Mouse (Mus musculus) lung, adult 2 months (tissue): ENCODE measurements around the gene Nbeal2. TPM values are rescaled to one million over a fixed set of nuclear protein-coding genes. Genes with fewer than 3 reads are reported as not detected.

Source experiments
- DNase-seq: peaks from one replicate; pipeline ENCODE4 v3.0.0; 2022
- H3K4me1 ChIP-seq: fragments of 200-500 bp; 2 replicates; pipeline ENCODE4 v1.6.1; 2011; ENCODE audit warnings: low read length; ENCODE audit not compliant: control insufficient read depth, insufficient read depth
- H3K4me3 ChIP-seq: fragments of 200-500 bp; replicated peaks from 2 replicates; pipeline ENCODE3; 2011; ENCODE audit warnings: low read depth, mild to moderate bottlenecking, control low read depth, low read length; ENCODE audit errors: extremely low read depth
- CTCF ChIP-seq: fragments of 200-500 bp; IDR thresholded peaks from 2 replicates; pipeline ENCODE4 v1.5.1; 2011; ENCODE audit warnings: mild to moderate bottlenecking, low read length, control low read depth; ENCODE audit not compliant: insufficient read depth
- POLR2A ChIP-seq: fragments of 200-500 bp; IDR thresholded peaks from 2 replicates; pipeline ENCODE4 v1.6.1; 2011; ENCODE audit warnings: low read depth, mild to moderate bottlenecking, control low read depth, low read length, borderline replicate concordance; ENCODE audit errors: extremely low read depth
- WGBS: fragments of 180-500 bp; shearing (Covaris S2); methylation state at CpG from one replicate; pipeline ENCODE4 v1.1.7; 2018; 5-methylcytosine and 5-hydroxymethylcytosine counted together
- polyA plus RNA-seq: library from polyadenylated mRNA; depleted of rRNA; stranded (reverse); fragments of >200 nt; gene quantifications from 2 replicates; pipeline ENCODE4 v1.2.3, GENCODE M21; 2012

The Nbeal2 gene
- polyA plus RNA-seq, 1 experiment = 66.4 TPM

DNA sequence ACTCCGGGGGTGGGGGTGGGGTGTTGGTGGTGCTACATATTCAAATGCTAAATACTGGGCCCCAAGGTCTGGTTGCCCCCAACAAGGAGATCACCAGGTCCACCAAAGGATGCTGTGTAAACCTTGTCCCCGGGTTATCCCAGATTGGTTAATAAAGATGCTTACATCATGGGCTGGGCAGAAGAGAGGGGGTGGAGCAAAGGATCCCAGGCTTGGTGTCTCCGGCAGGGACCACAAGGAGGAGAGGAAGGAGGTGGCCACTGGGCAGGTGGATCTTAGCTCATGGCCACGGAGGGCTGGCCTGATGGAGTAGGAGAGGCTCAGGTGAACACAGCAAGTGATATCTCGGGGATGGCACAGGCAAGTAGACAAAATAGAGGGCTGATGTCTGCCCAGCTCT, 24.9 kb upstream of the Nbeal2 start:
- TF ChIP-seq POLR2A (no peak), CTCF (no peak)
- WGBS = 74% methylated on average over 5 of the region's 5 CpGs
- no peak overlapping the region for H3K4me3 ChIP-seq
- H3K4me1 ChIP-seq = peaks cover 36% of the 10 kb centered on the region
- no peak for DNase-seq

DNA sequence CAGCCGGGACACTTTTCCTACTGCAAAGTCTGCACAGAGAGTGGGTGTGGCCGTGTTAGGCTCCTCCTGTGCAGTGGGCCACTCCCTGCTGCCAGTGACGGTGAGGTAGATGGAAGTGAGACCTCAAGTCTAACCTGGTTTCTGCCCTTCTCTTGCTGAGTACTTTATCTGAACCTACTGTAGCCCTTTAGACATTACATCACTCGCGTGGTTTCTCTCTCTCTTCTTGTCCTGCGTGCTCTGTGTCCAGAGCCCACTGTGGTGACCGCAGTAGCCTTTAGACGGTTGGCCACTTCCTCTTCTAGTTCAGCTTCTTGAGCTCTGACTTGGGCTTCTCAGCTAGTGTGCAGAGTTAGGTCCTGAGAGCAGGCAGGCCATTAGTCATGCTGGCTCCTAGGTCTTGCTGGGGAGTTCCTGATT, 22.5 kb upstream of the Nbeal2 start:
- no peak overlapping the region for H3K4me3 ChIP-seq
- DNase-seq = no peak
- WGBS = 70% methylated on average over 8 of the region's 8 CpGs
- H3K4me1 ChIP-seq = peaks cover 34% of the 10 kb centered on the region
- TF ChIP-seq POLR2A (no peak), CTCF (no peak)

DNA sequence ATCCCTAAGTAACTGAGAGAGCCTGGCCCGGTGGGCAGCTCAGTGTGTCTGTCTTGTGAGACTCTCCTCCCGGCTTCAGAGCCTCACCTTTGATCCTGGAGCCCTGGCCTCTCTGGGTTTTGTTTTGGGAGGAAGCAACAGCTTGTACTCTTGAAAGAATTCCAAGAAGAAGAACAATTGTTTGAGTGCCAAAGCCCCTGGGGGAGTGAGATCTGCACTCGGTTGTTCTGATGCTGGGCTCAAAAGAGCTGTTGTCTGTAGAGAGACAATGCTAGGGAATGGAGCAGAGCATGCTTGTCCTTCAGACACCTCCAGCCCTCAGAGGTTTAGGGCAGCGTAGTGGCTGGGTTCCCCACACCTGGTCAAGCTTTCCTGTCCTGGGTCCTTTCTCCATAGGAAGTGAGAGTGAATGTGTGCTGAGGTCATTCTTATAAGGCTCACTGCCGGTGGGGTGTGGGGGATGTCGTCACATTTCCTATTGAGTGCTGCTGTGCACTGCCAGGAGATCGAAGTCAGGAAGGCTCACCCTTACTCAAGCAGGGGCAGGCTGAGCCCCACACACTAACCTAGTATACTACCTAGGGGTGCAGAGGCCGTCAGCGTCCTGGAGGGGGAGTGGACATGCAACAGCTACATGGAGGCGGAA, 19.3 kb upstream of the Nbeal2 start:
- no peak for DNase-seq
- WGBS = 35% methylated on average over 10 of the region's 10 CpGs
- Histone ChIP-seq H3K4me1 (peaks cover 37% of the 10 kb centered on the region), H3K4me3 (no peak overlapping the region)
- TF ChIP-seq POLR2A (no peak), CTCF (no peak)

DNA sequence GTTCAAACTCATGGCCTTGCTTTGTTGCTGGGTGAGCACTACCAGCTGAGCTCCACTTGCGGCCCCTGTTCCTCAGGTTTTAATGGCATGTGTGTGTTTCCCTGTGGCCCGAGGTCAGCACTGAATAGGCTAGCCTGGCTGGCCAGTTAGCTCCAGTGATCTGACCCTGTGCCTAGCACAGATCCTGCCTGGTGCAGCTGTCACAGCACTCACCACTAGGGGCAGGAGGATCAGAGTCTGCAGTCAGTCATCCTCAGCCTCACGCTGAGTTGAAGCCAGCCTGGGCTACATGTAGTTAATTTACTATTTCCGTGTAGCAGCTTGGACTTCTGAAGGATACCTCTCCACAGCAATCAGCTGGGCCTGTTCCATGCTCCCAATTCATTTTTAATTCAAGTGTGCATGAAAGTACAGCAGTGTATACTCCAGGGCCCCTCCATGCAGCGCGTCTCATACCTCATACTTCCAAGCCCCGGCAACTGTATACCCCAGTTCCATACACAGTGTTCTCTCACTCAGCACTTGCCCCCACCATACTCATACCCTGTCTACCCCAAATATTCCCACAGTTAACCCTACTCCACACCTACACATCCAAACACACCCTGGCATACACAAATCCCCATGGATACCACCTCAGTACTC, 18.6 kb upstream of the Nbeal2 start:
- H3K4me1 ChIP-seq = peaks cover 36% of the 10 kb centered on the region
- DNase-seq = no peak
- WGBS = 52% methylated on average over 7 of the region's 7 CpGs
- no peak for TF ChIP-seq POLR2A
- TF ChIP-seq CTCF = peak; percentile 90
- H3K4me3 ChIP-seq = no peak overlapping the region

DNA sequence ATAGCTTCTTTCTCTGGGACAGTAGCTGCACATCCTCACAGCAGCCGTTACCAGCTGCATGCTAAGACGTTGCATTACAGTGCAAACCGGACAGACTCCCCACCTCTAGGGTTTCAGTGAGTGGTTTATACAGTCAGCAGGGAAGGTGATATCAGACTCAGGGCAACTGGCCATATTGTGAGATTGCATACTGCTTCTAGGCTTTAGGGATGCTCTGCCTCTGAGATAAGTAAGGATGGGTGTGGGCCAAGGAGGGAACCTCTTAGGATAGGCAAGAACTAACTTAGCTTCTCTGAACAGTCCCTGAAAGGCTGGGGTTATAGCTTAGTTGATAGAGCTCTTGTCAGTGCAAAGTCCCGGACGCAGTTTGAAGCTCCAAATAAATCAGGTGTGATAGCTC, 15.8 kb upstream of the Nbeal2 start:
- no peak for TF ChIP-seq POLR2A
- no peak for TF ChIP-seq CTCF
- Histone ChIP-seq H3K4me3 (no peak overlapping the region), H3K4me1 (peaks cover 29% of the 10 kb centered on the region)
- 80% methylated on average over 5 of the region's 5 CpGs for WGBS
- no peak for DNase-seq

DNA sequence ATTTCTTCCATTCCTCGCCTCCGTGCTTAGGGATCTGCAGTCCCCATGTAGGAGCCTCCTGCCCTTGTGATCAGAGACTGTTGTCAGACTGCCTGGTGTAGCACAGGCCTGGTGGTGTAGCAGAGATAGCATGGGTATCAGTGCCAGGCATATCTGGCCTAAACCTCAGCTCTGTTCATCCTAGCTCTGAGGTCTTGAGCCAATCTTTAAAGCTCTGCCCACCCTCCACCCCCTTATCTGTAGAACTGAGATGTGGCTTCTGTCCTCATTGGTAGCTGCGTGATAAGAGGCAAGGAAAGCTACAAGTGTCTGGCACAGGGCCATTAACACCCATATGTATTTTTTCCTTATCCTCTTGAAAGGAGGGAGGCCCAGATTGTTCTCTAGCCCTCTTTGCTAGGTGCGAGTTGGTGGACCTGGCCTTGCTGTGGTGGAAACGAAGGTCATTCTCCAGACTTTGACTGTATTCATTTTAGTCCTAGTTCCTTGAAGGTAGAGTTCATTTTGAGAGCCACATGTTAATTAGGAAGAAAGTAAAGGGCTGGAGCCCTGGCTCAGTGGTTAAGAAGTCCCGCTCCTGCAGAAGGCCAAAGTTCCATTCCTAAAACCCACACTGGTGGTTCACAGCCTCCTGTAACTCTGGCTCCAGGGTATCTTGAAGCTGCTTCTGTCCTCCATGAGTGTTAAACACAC, 14.8 kb upstream of the Nbeal2 start:
- DNase-seq = no peak

DNA sequence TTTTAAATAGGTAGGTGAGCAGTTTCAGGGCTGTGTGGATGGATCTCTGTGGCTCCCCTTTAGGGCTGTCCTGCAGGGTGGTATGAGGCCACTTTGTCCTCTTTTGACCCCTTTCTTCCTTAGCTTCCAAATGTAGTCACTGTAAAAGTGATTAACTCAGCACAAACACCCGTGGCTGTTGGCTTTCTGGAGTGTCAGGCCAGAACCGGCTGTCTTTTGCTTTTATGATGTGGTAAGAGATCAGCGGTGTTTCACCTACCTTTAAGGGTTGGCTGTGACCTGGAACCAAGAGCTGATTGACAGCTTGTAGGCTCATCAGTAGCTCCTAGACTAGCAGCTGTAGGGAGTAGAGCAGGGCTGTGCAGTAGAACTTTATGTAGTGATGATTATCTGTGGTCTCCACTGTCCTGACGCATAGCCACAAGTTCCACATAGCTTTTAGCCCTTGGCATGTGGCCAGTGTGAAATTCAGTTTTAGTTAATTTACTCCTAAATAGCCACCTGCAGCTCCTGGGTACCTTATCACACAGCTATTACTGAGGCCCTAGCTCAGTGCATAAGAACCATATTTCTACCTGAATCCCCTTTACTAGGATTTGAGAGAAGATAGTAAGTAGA, 13.4 kb upstream of the Nbeal2 start:
- Histone ChIP-seq H3K4me3 (no peak overlapping the region), H3K4me1 (peaks cover 11% of the 10 kb centered on the region)
- 45% methylated on average over 4 of the region's 4 CpGs for WGBS
- no peak for TF ChIP-seq POLR2A
- no peak for TF ChIP-seq CTCF
- no peak for DNase-seq

More for the DNA sequence above, 14.8 kb upstream of the Nbeal2 start:
- Histone ChIP-seq H3K4me3 (no peak overlapping the region), H3K4me1 (peaks cover 25% of the 10 kb centered on the region)
- 71% methylated on average over 6 of the region's 6 CpGs for WGBS
- no peak for TF ChIP-seq POLR2A
- no peak for TF ChIP-seq CTCF

DNA sequence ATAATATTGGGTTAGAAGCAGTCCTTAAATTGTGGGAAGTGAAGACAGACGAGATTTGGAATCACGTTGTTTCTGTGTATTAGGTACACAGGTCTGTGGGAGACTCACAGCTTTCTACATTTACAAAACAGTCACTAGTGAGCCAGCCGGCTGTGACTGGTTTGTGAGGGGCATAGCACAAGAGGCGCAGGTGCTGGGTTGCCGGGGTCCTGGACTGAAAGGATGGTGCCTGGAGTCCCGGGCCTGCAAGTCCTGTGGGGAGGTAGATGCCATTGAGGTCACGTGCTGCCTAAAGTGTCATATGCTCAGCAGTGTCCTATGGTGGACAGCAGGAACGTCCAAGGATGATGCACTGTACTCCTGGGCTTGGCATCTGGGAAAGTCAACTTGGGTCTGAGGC, 12.4 kb upstream of the Nbeal2 start:
- peaks cover 11% of the 10 kb centered on the region for H3K4me1 ChIP-seq
- no peak for DNase-seq
- no peak overlapping the region for H3K4me3 ChIP-seq
- TF ChIP-seq CTCF (no peak), POLR2A (no peak)
- WGBS = 39% methylated on average over 8 of the region's 8 CpGs

DNA sequence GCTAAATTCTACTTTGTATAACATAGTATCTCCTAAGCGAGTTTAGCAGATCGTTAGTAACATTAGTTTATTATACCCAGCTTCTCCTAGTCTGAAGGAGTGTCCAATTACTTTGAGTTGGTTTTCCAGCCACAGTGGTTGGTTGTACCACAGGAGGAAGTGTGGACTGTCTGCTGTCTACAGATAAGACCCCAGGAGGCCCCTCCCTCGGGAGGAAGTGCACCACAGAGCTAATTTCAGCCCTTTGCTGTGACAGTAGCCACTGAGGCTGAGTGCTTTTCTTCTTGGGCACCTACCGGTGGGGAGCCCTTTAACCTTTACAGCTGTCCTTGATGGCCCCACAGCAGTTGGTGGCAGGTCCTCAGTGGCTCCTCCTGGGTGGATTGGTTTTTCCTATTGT, 12.0 kb upstream of the Nbeal2 start:
- no peak for DNase-seq
- TF ChIP-seq CTCF = no peak
- no peak for TF ChIP-seq POLR2A
- Histone ChIP-seq H3K4me1 (peaks cover 13% of the 10 kb centered on the region), H3K4me3 (no peak overlapping the region)
- WGBS = 21% methylated on average over 4 of the region's 4 CpGs

DNA sequence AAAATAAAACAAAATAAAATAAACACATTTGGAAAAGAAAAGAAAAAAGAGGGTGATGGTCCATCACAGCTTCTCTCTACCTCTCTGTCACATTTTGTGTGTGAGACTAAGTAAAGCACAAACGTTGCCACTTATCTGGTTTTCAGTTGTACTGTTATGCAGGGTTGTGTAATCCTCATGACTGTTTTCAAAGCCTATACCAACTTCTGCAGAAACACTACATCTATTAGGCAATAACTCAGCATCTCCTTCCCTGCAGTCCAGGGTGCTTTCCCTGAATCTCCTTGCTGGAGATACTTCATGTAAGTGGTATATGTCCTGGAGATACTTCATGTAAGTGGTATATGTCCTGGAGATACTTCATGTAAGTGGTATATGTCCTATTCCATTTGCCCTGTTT, 8.9 kb upstream of the Nbeal2 start:
- WGBS = 63% methylated on average over 1 of the region's 1 CpGs
- DNase-seq = no peak
- Histone ChIP-seq H3K4me1 (peaks cover 13% of the 10 kb centered on the region), H3K4me3 (no peak overlapping the region)
- TF ChIP-seq CTCF (no peak), POLR2A (no peak)
